Mouse (Mus musculus): ENCODE results near the gene Slc27a4.
A peak's percentile ranks its signal among the peaks of the same experiment; 100 is the strongest.
"Not testable (repeated sequence)": the region's sequence is repeated elsewhere in the genome, so short reads cannot be mapped to it uniquely, and the experiment has no call there.

Gene Slc27a4

GRCm38 (mm10) chr2:29802075-29802826 is at the start of gene Slc27a4:
Slc27a4 (plus strand) TSS chr2:29802634.
- DNase-seq, result peak; percentile 98 to 99

GRCm38 (mm10) chr2:29755693-29756092 is 46.7 kb upstream of the Slc27a4 start:
- no peak for DNase-seq

- DNase-seq, result peak; percentile 77 to 79
Measured at GRCm38 (mm10) chr2:29764831-29765230, 37.6 kb upstream of the Slc27a4 start.

- peak; percentile 64 to 85 for DNase-seq
Measured at GRCm38 (mm10) chr2:29767976-29768709, 34.3 kb upstream of the Slc27a4 start.

- no peak for DNase-seq
Measured at GRCm38 (mm10) chr2:29768901-29769300, 33.5 kb upstream of the Slc27a4 start.

GRCm38 (mm10) chr2:29770162-29770561 is 32.3 kb upstream of the Slc27a4 start:
- DNase-seq, result no peak

GRCm38 (mm10) chr2:29771611-29772461 is 30.6 kb upstream of the Slc27a4 start:
- no peak for DNase-seq

GRCm38 (mm10) chr2:29773323-29773722 is 29.1 kb upstream of the Slc27a4 start:
- DNase-seq, result no peak

- not testable (repeated sequence) for DNase-seq
Measured at GRCm38 (mm10) chr2:29781256-29781655, 21.2 kb upstream of the Slc27a4 start.

- no peak for DNase-seq
Measured at GRCm38 (mm10) chr2:29784290-29784689, 18.1 kb upstream of the Slc27a4 start.

GRCm38 (mm10) chr2:29787104-29787917 is 15.1 kb upstream of the Slc27a4 start, which contains the start of gene Coq4:
Coq4 (plus strand) TSS chr2:29787493.
- peak; percentile 95 for DNase-seq

GRCm38 (mm10) chr2:29787937-29788681 is 14.3 kb upstream of the Slc27a4 start, which contains the start of gene Trub2:
Trub2 (minus strand) TSS chr2:29788502.
- DNase-seq, result peak; percentile 89 to 94

GRCm38 (mm10) chr2:29792772-29793487 is 9.5 kb upstream of the Slc27a4 start:
- DNase-seq, result peak in 1 of 2 experiments; percentile 24

GRCm38 (mm10) chr2:29802827-29803201 is 380 bp downstream of the Slc27a4 start:
- no peak for DNase-seq

- peak; percentile 39 to 66 for DNase-seq
Measured at GRCm38 (mm10) chr2:29803400-29803831, 982 bp downstream of the Slc27a4 start.

GRCm38 (mm10) chr2:29815678-29816371 is 13.4 kb downstream of the Slc27a4 start:
- no peak for DNase-seq

- DNase-seq, result peak; percentile 81 to 91
Measured at GRCm38 (mm10) chr2:29817426-29818232, 15.2 kb downstream of the Slc27a4 start.

- DNase-seq, result no peak
Measured at GRCm38 (mm10) chr2:29819363-29819762, 16.9 kb downstream of the Slc27a4 start.
